Mouse (Mus musculus) lung, postnatal 0 days (tissue): Measurements from ENCODE around the gene Carnmt1.

Experiments used
- CTCF ChIP-seq: IDR thresholded peaks from 2 replicates; pipeline ENCODE4 v1.5.1; 2016; ENCODE audit warnings: antibody characterized with exemption, mild to moderate bottlenecking
- EP300 ChIP-seq: IDR thresholded peaks from 2 replicates; pipeline ENCODE4 v1.6.1; 2016; ENCODE audit warnings: antibody characterized with exemption, mild to moderate bottlenecking, control low read depth

DNA sequence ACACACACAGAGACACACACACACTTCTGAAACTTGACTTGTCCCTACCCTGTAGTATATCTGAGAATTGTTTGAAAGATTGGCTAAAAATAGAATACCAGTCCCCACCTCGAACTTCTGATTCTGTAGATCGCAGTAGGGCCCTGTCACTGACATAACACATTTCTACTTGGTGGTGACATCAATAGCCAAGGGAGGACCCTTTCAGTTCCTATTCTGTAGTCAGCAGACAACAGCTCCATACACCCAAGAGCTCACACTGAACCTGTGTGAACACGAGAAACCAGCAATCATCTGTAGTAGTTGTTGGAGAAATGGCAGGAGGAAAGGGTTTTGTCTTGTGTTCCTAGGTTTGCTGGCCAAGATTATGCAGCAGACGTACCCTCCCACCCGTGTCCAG lies 15.6 kb upstream of the Carnmt1 start:
- TF ChIP-seq CTCF (no peak), EP300 (no peak)
